8 mouse cellular contexts compared by ENCODE assay signal in genomic region chr5:134946857-134947255, GRCm38 (mm10). TPM values are rescaled to one million over a fixed set of nuclear protein-coding genes. Genes with fewer than 3 reads are reported as not detected.
A peak's percentile ranks its signal among the peaks of the same experiment; 100 is the strongest.
DNase-seq lines count a peak whose midpoint lies in the region; ATAC-seq and TF ChIP-seq lines count a peak whose summit lies in the region.

Gene Cldn4, minus strand, starts transcription at chr5:134946934.

- ATAC-seq in inflammation-experienced regulatory T-cells, adult 6 months, result no peak

- peak; percentile 20 for DNase-seq in retina, embryonic 14.5 days (ENCODE audit: low spot score)
- DNase-seq in retina, postnatal 1 day, result no peak
- peak; percentile 28 to 38 for DNase-seq in kidney, adult 8-10 months
- peak; percentile 54 for DNase-seq in lung, postnatal 25 days (ENCODE audit: low spot score)
- DNase-seq in urinary bladder, postnatal 4 days (ENCODE audit: low spot score in 2 of 2), result peak; percentile 72 to 73
- DNase-seq in left cerebral cortex, adult 8-10 months (ENCODE audit: low spot score in 2 of 2), result no peak
- no peak for DNase-seq in layer of hippocampus, adult 2 months (ENCODE audit: low spot score in 2 of 2)

- no peak within 1 kb of the TSS for H3K27ac ChIP-seq in layer of hippocampus, adult 2 months

- no peak within 1 kb of the TSS for H3K4me3 ChIP-seq in layer of hippocampus, adult 2 months

- no peak for TF ChIP-seq CTCF in layer of hippocampus, adult 2 months (conservative IDR thresholded peaks at IDR 0.05)

RNA-seq across cellular contexts. Expression of gene Cldn4, which starts in this region (rescaled TPM):
- not detected for polyA plus RNA-seq in inflammation-experienced regulatory T-cells, adult 6 months (2017; shearing (Covaris generic))
- total RNA-seq in left cerebral cortex, adult 8-10 months (2022), result not detected
- total RNA-seq in layer of hippocampus, adult 2 months (2021), result not detected

Comparison
In these comparisons a context has a peak if more than half of its experiments do, and no peak if none do; other contexts are left out.
1. DNase-seq: peak in retina, embryonic 14.5 days (single experiment), kidney, adult 8-10 months (2 of 2), lung, postnatal 25 days (single experiment) and urinary bladder, postnatal 4 days (2 of 2); none in retina, postnatal 1 day (single experiment), left cerebral cortex, adult 8-10 months (0 of 2) and layer of hippocampus, adult 2 months (0 of 2).